Mouse (Mus musculus) intestine, embryonic 14.5 days (tissue): ENCODE results near the gene Retnlb. TPM values are rescaled to one million over a fixed set of nuclear protein-coding genes. Genes with fewer than 3 reads are reported as not detected.

Experiments
- ATAC-seq: fragments of 200-750 bp; cut with Nextera tagmentation; replicated peaks from 2 replicates; pipeline ENCODE4 v1.8.0; 2017; ENCODE audit warnings: low read depth, moderate number of reproducible peaks, moderate TSS enrichment, moderate library complexity; ENCODE audit not compliant: low FRiP score, low TSS enrichment
- DNase-seq: peaks from one replicate; pipeline ENCODE4 v3.0.0-alpha.2; 2018; ENCODE audit warnings: low spot score
- H3K27ac ChIP-seq: fragments of 300-500 bp; sonication (generic); 2 replicates; pipeline ENCODE4 v1.5.1; 2014; ENCODE audit warnings: low read depth, mild to moderate bottlenecking, control low read depth
- H3K27me3 ChIP-seq: fragments of 300-500 bp; sonication (generic); replicated peaks from 2 replicates; pipeline ENCODE4 v1.6.1; 2014; ENCODE audit warnings: low read length, control low read depth; ENCODE audit not compliant: control insufficient read depth, insufficient read depth
- H3K36me3 ChIP-seq: fragments of 300-500 bp; sonication (generic); 2 replicates; pipeline ENCODE4 v1.6.1; 2014; ENCODE audit warnings: low read length, control low read depth; ENCODE audit not compliant: control insufficient read depth, insufficient read depth
- H3K4me1 ChIP-seq: fragments of 300-500 bp; sonication (generic); replicated peaks from 2 replicates; pipeline ENCODE4 v1.6.1; 2014; ENCODE audit warnings: low read length, control low read depth, mixed read lengths; ENCODE audit not compliant: control insufficient read depth, insufficient read depth
- H3K4me2 ChIP-seq: fragments of 300-500 bp; sonication (generic); 2 replicates; pipeline ENCODE4 v1.6.1; 2014; ENCODE audit warnings: low read length
- H3K4me3 ChIP-seq: fragments of 300-500 bp; sonication (generic); 2 replicates; pipeline ENCODE4 v1.5.1; 2014; ENCODE audit warnings: low read depth, low read length, control low read depth, mixed read lengths
- H3K9ac ChIP-seq: fragments of 300-500 bp; sonication (generic); 2 replicates; pipeline ENCODE4 v1.6.1; 2014; ENCODE audit warnings: mild to moderate bottlenecking, low read length
- H3K9me3 ChIP-seq: fragments of 300-500 bp; sonication (generic); 2 replicates; pipeline ENCODE4 v1.6.1; 2016; ENCODE audit warnings: low read length, control low read depth; ENCODE audit not compliant: control insufficient read depth
- WGBS: fragments of 180-500 bp; shearing (Covaris S2); extraction: QIAGEN DNeasy Blood & Tissue Kit; methylation state at CpG from one replicate; pipeline ENCODE4 v1.1.7; 2014; 5-methylcytosine and 5-hydroxymethylcytosine counted together
- polyA plus RNA-seq: library from polyadenylated mRNA; unstranded; fragments of >200 nt; fragmentation: Nextera tagmentation; extraction: Ambion mirVana; gene quantifications from 2 replicates; pipeline ENCODE4 v1.2.1, GENCODE M21; 2014

The Retnlb gene
- polyA plus RNA-seq, 1 experiment from 2014 or later: not detected

DNA sequence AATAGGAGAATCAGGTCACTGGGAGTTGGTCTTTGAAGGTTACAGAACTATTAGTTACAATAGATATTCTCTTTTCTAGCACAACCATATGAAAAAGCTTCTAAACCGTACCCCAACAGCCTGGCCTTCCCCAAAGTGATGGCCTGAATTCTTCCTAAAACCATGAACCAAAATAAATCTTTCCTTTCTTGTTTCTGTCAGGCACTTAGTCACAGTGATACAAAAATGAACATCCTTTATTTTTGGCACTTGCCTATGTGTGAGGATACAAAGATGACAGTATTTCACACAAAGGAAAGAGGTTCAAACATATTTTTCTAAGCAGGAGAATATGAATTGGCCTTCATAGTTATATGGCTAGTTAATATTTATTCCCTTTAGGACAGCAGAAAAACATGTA, 11.2 kb upstream of the Retnlb start:
- no peak overlapping the region for H3K27ac ChIP-seq
- no peak for ATAC-seq
- H3K4me1 ChIP-seq: no peaks in the 10 kb centered on the region
- DNase-seq: no peak
- no peaks in the 10 kb centered on the region for H3K36me3 ChIP-seq
- H3K9ac ChIP-seq: no peak overlapping the region
- no peak overlapping the region for H3K4me2 ChIP-seq
- H3K9me3 ChIP-seq: no peaks in the 10 kb centered on the region
- WGBS: 79% methylated on average over 1 of the region's 1 CpGs
- H3K27me3 ChIP-seq: no peaks in the 10 kb centered on the region
- no peak overlapping the region for H3K4me3 ChIP-seq

DNA sequence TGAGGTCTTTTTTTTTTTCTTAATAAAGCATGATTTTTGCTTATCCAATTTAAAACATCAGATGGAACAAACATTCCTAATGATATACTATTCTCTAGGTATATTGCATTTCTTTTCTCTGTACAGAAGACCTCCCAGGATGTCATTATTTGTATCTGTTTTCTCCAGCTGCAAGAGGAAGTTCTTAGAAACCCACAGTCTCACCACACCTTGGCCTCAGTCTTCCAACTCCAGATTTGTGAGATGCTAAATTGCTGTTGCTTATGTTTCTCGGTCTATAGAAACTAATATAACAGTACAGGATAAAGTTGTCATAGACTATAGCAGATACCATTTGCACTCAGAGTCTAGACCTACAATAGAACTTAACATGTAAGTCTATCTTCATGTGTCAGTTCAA, 10.1 kb upstream of the Retnlb start:
- Histone ChIP-seq H3K36me3 (no peaks in the 10 kb centered on the region), H3K4me3 (no peak overlapping the region), H3K4me2 (no peak overlapping the region), H3K27me3 (no peaks in the 10 kb centered on the region), H3K27ac (no peak overlapping the region), H3K4me1 (no peaks in the 10 kb centered on the region), H3K9me3 (no peaks in the 10 kb centered on the region), H3K9ac (no peak overlapping the region)
- DNase-seq (no peak), ATAC-seq (no peak)
- 82% methylated on average over 1 of the region's 1 CpGs for whole genome bisulfite sequencing

DNA sequence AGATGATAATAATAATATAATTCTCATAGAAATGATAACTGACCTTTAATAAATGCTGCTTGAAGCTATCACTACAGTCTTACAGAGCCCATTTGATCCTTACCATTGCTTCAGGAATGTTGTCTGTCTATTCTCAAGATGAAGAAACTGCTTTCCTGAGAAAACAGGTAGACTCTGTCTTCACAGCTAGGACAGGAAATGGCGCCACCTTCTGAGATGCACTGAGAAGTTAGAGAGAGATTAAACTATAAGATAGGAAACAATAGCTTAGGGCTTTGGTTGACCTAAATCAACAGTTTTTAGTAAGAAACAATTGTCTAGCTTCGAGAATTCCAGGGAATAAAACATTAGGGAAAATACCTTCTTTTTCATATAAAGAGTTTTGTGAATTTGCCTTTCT, 7.3 kb upstream of the Retnlb start:
- ATAC-seq: no peak
- H3K4me3 ChIP-seq: no peak overlapping the region
- WGBS: 37% methylated on average over 2 of the region's 2 CpGs
- H3K27me3 ChIP-seq: no peaks in the 10 kb centered on the region
- 0 out of 2 replicates have a peak, but pooled peaks cover 3% of the 10 kb centered on the region for H3K4me1 ChIP-seq
- no peaks in the 10 kb centered on the region for H3K9me3 ChIP-seq
- no peak overlapping the region for H3K4me2 ChIP-seq
- H3K9ac ChIP-seq: no peak overlapping the region
- no peaks in the 10 kb centered on the region for H3K36me3 ChIP-seq
- no peak for DNase-seq
- no peak overlapping the region for H3K27ac ChIP-seq

DNA sequence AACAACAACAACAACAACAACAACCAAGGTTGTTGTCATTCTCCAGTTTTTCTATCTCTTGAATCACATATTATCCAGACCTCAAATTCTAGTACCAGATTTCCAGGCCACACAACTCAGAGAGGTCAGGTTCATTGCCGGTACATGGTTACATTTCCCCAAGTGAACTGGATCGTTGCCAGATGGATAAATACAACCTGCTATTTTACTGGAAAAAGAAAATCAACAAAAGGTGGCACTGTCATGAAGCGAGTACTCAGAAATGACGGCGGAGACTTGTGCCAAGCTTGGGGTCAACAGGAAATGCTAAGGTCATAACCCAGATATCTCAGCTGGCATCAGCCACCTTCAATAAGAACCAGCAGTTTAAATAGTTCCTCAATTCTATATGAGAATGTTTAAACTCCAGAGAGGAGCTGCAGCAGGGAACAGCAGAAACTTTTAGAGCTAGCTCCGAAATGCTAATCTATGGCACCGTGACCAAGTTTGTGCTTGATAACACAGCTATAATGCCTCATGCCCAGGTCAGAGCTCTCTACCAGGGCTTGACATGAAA, 4.7 kb upstream of the Retnlb start:
- Histone ChIP-seq H3K36me3 (no peaks in the 10 kb centered on the region), H3K4me1 (0 out of 2 replicates have a peak, but pooled peaks cover 3% of the 10 kb centered on the region), H3K27me3 (no peaks in the 10 kb centered on the region), H3K4me3 (no peak overlapping the region), H3K27ac (no peak overlapping the region), H3K4me2 (no peak overlapping the region), H3K9ac (no peak overlapping the region), H3K9me3 (no peaks in the 10 kb centered on the region)
- 60% methylated on average over 7 of the region's 7 CpGs for WGBS
- ATAC-seq: no peak
- DNase-seq: no peak

DNA sequence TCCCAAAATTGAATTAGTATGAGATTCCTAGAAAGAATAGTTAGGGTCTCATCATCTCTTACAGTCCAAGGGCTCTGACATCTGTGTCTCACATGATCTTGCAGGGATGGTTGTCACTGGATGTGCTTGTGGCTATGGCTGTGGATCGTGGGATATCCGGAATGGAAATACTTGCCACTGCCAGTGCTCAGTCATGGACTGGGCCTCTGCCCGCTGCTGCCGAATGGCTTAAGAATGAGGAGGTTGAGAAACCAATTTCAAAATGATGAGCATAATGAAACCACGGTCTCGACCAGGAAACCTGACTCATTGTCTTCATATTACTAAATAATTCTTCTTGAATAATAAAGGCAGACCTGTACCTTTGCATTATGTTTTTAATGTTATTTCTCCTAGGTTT, 1.9 kb downstream of the Retnlb start:
- Histone ChIP-seq H3K9ac (no peak overlapping the region), H3K27ac (no peak overlapping the region), H3K4me3 (no peak overlapping the region), H3K4me1 (no peaks in the 10 kb centered on the region), H3K27me3 (no peaks in the 10 kb centered on the region), H3K4me2 (no peak overlapping the region), H3K9me3 (no peaks in the 10 kb centered on the region), H3K36me3 (no peaks in the 10 kb centered on the region)
- ATAC-seq: no peak
- no peak for DNase-seq
- 89% methylated on average over 6 of the region's 6 CpGs for WGBS

DNA sequence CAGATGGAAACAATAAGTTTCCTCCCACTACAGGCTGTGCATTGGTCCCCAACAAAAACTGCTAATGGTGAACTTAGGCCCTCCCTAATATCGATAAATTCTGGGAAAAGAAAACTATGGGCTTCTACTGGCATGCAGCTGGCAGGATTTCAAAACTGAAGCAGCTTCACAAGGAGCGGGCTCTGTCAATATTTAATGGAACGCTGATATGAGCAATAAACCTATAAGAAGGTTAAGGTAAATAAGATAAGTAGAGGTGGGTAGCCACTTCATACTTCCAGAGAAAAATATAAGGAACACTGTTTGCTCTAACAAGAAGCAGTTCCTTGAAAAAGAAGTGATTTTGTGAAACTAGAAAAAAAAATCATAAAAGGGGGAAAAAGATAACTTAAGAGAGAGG, 9.8 kb downstream of the Retnlb start:
- Histone ChIP-seq H3K27me3 (no peaks in the 10 kb centered on the region), H3K4me2 (no peak overlapping the region), H3K9ac (no peak overlapping the region), H3K36me3 (no peaks in the 10 kb centered on the region), H3K27ac (no peak overlapping the region), H3K4me3 (no peak overlapping the region), H3K4me1 (no peaks in the 10 kb centered on the region), H3K9me3 (no peaks in the 10 kb centered on the region)
- ATAC-seq: no peak; the same call in 1 of the 2 replicates
- DNase-seq: no peak
- 62% methylated on average over 3 of the region's 3 CpGs for WGBS

DNA sequence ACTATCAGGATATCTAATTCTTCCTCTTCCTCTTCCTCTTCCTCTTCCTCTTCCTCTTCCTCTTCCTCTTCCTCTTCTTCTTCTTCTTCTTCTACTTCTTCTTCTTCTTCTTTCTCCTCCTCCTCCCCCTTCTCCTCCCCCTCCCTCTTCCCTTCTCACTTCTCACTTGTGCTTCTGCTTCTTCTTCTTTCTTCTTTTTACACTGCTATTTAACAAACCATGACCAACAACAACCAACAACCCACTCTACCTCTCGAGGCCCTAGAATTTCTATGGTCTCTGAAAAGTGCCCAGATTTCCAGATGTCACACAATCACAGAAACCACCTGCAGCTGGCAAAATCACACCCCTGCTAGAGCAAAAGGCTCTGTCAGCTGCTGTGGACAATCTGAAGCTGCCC, 11.0 kb downstream of the Retnlb start:
- no peaks in the 10 kb centered on the region for H3K27me3 ChIP-seq
- DNase-seq (no peak), ATAC-seq (no peak)
- no peak overlapping the region for H3K27ac ChIP-seq
- no peaks in the 10 kb centered on the region for H3K36me3 ChIP-seq
- H3K4me1 ChIP-seq: no peaks in the 10 kb centered on the region
- no peaks in the 10 kb centered on the region for H3K9me3 ChIP-seq
- H3K4me3 ChIP-seq: no peak overlapping the region
- no peak overlapping the region for H3K4me2 ChIP-seq
- 47% methylated on average over 1 of the region's 1 CpGs for WGBS
- no peak overlapping the region for H3K9ac ChIP-seq

DNA sequence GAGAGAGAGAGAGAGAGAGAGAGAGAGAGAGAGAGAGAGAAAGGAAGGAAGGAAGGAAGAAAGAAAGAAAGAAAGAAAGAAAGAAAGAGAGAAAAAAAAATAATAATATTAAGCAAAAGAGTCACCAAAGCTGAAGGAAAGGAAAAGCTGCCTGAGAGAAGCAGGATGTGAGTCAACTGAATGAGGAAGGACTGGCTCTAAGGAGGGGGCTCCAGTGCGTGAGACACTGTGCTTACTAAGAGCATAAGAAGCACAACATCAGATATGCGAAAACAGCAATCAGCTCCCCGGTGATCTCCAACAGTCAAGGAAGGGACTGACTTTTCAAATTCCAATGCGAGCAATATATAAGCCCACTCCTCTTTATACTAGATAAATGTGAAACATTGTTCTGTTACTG, 12.4 kb downstream of the Retnlb start:
- Histone ChIP-seq H3K4me2 (no peak overlapping the region), H3K9ac (no peak overlapping the region), H3K27me3 (no peaks in the 10 kb centered on the region), H3K36me3 (no peaks in the 10 kb centered on the region), H3K27ac (no peak overlapping the region), H3K4me3 (no peak overlapping the region), H3K9me3 (no peaks in the 10 kb centered on the region), H3K4me1 (no peaks in the 10 kb centered on the region)
- DNase-seq (no peak), ATAC-seq (no peak)
- 81% methylated on average over 4 of the region's 4 CpGs for WGBS

DNA sequence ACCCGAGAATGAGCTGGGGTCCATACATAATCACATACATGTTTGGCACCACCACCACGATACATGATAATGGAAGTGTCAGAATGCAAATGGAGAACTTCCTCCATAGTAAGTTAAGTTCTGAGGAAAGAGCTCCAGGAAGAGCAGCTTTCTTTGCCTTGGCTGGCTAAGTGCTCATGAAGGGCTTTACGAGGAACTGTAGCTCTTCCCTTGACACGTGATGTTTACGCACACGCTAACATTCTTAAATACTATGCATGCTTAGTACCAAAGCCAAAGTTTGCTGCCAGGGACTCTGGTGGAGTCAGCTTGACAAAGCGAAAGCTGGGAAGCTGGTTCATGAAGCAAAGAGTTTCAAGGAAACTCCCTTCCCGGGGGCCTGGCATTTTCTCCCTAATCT, 15.4 kb downstream of the Retnlb start:
- ATAC-seq (no peak), DNase-seq (no peak)
- H3K4me2 ChIP-seq: no peak overlapping the region
- H3K9me3 ChIP-seq: no peaks in the 10 kb centered on the region
- H3K9ac ChIP-seq: no peak overlapping the region
- no peaks in the 10 kb centered on the region for H3K36me3 ChIP-seq
- 54% methylated on average over 8 of the region's 8 CpGs for WGBS
- H3K27me3 ChIP-seq: no peaks in the 10 kb centered on the region
- no peak overlapping the region for H3K27ac ChIP-seq
- H3K4me1 ChIP-seq: no peaks in the 10 kb centered on the region
- H3K4me3 ChIP-seq: no peak overlapping the region
